Mouse (Mus musculus) B cell, adult 2 months (primary cell): ENCODE results near the gene Zcchc8.
"Not testable (repeated sequence)": the region's sequence is repeated elsewhere in the genome, so short reads cannot be mapped to it uniquely, and the experiment has no call there.

Experiments used
- DNase-seq, 2 experiments: peaks; one replicate each; pipeline ENCODE4 v3.0.0; 2022

Zcchc8 gene

GRCm38 (mm10) chr5:123720328-123721311 is at the start of gene Zcchc8:
Zcchc8 (minus strand) TSS chr5:123721100.
- DNase-seq, result peak; percentile 95 to 96

- DNase-seq, result not testable (repeated sequence)
Measured at GRCm38 (mm10) chr5:123766455-123766854, 45.6 kb upstream of the Zcchc8 start.

GRCm38 (mm10) chr5:123765506-123765905 is 44.6 kb upstream of the Zcchc8 start:
- DNase-seq, result no peak

GRCm38 (mm10) chr5:123749065-123750064 is 28.5 kb upstream of the Zcchc8 start, which contains the start of the genes Rsrc2 and Kntc1:
Rsrc2 (minus strand) TSS chr5:123749414.
Kntc1 (plus strand) TSS chr5:123749716.
- peak; percentile 97 to 98 for DNase-seq

- DNase-seq, result no peak
Measured at GRCm38 (mm10) chr5:123748339-123749064, 27.6 kb upstream of the Zcchc8 start.

GRCm38 (mm10) chr5:123747604-123748003 is 26.7 kb upstream of the Zcchc8 start:
- no peak for DNase-seq

- DNase-seq, result no peak
Measured at GRCm38 (mm10) chr5:123746253-123746652, 25.4 kb upstream of the Zcchc8 start.

GRCm38 (mm10) chr5:123744358-123744757 is 23.5 kb upstream of the Zcchc8 start:
- DNase-seq, result no peak

- no peak for DNase-seq
Measured at GRCm38 (mm10) chr5:123730981-123731380, 10.1 kb upstream of the Zcchc8 start.

GRCm38 (mm10) chr5:123723816-123724215 is 2.9 kb upstream of the Zcchc8 start:
- not testable (repeated sequence) for DNase-seq

- no peak for DNase-seq
Measured at GRCm38 (mm10) chr5:123714622-123715021, 6.3 kb downstream of the Zcchc8 start.

GRCm38 (mm10) chr5:123713782-123714181 is 7.1 kb downstream of the Zcchc8 start:
- DNase-seq, result no peak

- no peak for DNase-seq
Measured at GRCm38 (mm10) chr5:123709571-123709970, 11.3 kb downstream of the Zcchc8 start.

- no peak for DNase-seq
Measured at GRCm38 (mm10) chr5:123708598-123708997, 12.3 kb downstream of the Zcchc8 start.

GRCm38 (mm10) chr5:123700625-123701024 is 20.3 kb downstream of the Zcchc8 start:
- DNase-seq, result no peak

GRCm38 (mm10) chr5:123699198-123699597 is 21.7 kb downstream of the Zcchc8 start:
- peak; percentile 80 to 82 for DNase-seq

GRCm38 (mm10) chr5:123696961-123697360 is 23.9 kb downstream of the Zcchc8 start:
- DNase-seq, result no peak

- no peak for DNase-seq
Measured at GRCm38 (mm10) chr5:123696244-123696643, 24.7 kb downstream of the Zcchc8 start.

- no peak for DNase-seq
Measured at GRCm38 (mm10) chr5:123694468-123694867, 26.4 kb downstream of the Zcchc8 start.

- DNase-seq, result peak in 1 of 2 experiments; percentile 17
Measured at GRCm38 (mm10) chr5:123684221-123685144, 36.4 kb downstream of the Zcchc8 start, which contains the start of gene Clip1. Clip1 (minus strand) TSS chr5:123684618.
